8 mouse cellular contexts compared by ENCODE assay signal in the genomic region with DNA sequence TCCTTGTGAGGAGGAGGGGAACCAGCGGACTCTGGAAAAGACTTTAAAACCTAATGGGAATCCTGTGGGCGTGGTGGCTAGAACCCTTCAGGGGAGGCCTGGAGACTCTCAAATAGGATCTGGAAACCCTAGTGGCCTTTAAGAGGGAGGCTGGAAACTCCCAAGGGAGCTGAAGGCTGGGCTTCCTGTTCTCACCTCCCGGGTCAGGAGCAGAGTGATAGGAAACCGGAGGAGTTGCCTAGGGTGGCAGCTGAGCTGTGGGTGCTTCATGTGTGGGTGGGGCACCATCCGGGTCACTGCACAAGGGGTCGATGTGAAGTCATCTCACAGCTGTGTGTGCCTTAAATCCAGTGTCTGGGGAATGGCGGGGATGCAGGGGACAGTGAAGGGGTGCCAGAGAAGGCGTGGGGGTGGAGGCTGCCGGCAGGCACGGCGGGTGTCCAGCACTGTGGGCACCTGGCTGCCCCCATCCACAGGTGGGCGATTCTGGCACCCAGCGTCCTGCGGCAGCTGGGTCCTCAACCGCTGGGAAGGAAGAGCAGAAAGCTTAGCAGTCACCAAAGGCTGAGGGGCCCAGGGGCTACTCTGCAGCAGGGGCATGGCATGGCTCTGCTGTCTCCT. TPM values are rescaled to one million over a fixed set of nuclear protein-coding genes. Genes with fewer than 3 reads are reported as not detected.
A peak's percentile ranks its signal among the peaks of the same experiment; 100 is the strongest.
DNase-seq lines count a peak whose midpoint lies in the region; ATAC-seq and TF ChIP-seq lines count a peak whose summit lies in the region.

No protein-coding gene starts in this region.

- no peak for TF ChIP-seq CTCF in ES-Bruce4 (IDR thresholded peaks at IDR 0.05; ENCODE audit: low read depth, low read length)

- H3K9ac ChIP-seq in ES-Bruce4 (ENCODE audit: low read depth, poor library complexity, severe bottlenecking), result peak overlapping the region; percentile 13
- 0 out of 2 replicates have a peak overlapping the region, but pooled peaks have one; percentile 38 for H3K9ac ChIP-seq in heart, embryonic 12.5 days
- H3K9ac ChIP-seq in neural tube, embryonic 15.5 days (replicated peaks), result no peak overlapping the region

- DNase-seq in adrenal gland, adult 2 months, result peak; percentile 71
- no peak for DNase-seq in adrenal gland, adult 8-10 months
- peak; percentile 58 to 75 for DNase-seq in kidney, postnatal 4 days
- no peak for DNase-seq in layer of hippocampus, adult 18-20 months (ENCODE audit: low spot score in 2 of 2)
- no peak for DNase-seq in testis, postnatal 14 days (ENCODE audit: low spot score)

- H3K4me3 ChIP-seq in ES-Bruce4 (ENCODE audit: low read depth, low read length), result no peak overlapping the region
- no peak overlapping the region for H3K4me3 ChIP-seq in heart, embryonic 12.5 days
- no peak overlapping the region for H3K4me3 ChIP-seq in neural tube, embryonic 15.5 days (replicated peaks)

- ATAC-seq in heart, embryonic 12.5 days (ENCODE audit: insufficient number of reproducible peaks, low FRiP score), result no peak
- ATAC-seq in neural tube, embryonic 15.5 days (ENCODE audit: low FRiP score), result no peak

- H3K4me1 ChIP-seq in ES-Bruce4 (ENCODE audit: control insufficient read depth, insufficient read depth, low read length), result peaks cover 8% of the 10 kb centered on the region
- peaks cover 50% of the 10 kb centered on the region for H3K4me1 ChIP-seq in heart, embryonic 12.5 days (replicated peaks)
- peaks cover 37% of the 10 kb centered on the region for H3K4me1 ChIP-seq in neural tube, embryonic 15.5 days

- H3K4me2 ChIP-seq in heart, embryonic 12.5 days, result peak overlapping the region; percentile 30
- H3K4me2 ChIP-seq in neural tube, embryonic 15.5 days, result no peak overlapping the region

- no peak for TF ChIP-seq POLR2A in ES-Bruce4 (IDR thresholded peaks at IDR 0.05; ENCODE audit: insufficient read depth, low read length)

- peaks cover 9% of the 10 kb centered on the region for H3K36me3 ChIP-seq in ES-Bruce4 (ENCODE audit: control insufficient read depth, insufficient read depth, low read length, poor library complexity, severe bottlenecking)
- H3K36me3 ChIP-seq in heart, embryonic 12.5 days, result peaks cover 10% of the 10 kb centered on the region
- H3K36me3 ChIP-seq in neural tube, embryonic 15.5 days, result peaks cover 9% of the 10 kb centered on the region

- no peak for TF ChIP-seq EP300 in ES-Bruce4 (IDR thresholded peaks at IDR 0.05; ENCODE audit: insufficient read depth, low read depth, low read length)

- H3K9me3 ChIP-seq in ES-Bruce4 (replicated peaks; ENCODE audit: control insufficient read depth, insufficient read depth, low read length, poor library complexity, severe bottlenecking), result no peaks in the 10 kb centered on the region
- H3K9me3 ChIP-seq in heart, embryonic 12.5 days (replicated peaks), result no peaks in the 10 kb centered on the region
- H3K9me3 ChIP-seq in neural tube, embryonic 15.5 days (replicated peaks), result no peaks in the 10 kb centered on the region

- peak overlapping the region; percentile 34 for H3K27ac ChIP-seq in ES-Bruce4 (ENCODE audit: insufficient read depth, low read length)
- peak overlapping the region; percentile 80 for H3K27ac ChIP-seq in heart, embryonic 12.5 days (ENCODE audit: poor library complexity, severe bottlenecking)
- H3K27ac ChIP-seq in neural tube, embryonic 15.5 days (replicated peaks), result no peak overlapping the region

- no peaks in the 10 kb centered on the region for H3K27me3 ChIP-seq in ES-Bruce4 (ENCODE audit: control insufficient read depth, insufficient read depth, low read length, poor library complexity, severe bottlenecking)
- no peaks in the 10 kb centered on the region for H3K27me3 ChIP-seq in heart, embryonic 12.5 days (replicated peaks)
- no peaks in the 10 kb centered on the region for H3K27me3 ChIP-seq in neural tube, embryonic 15.5 days (replicated peaks)

- WGBS in heart, embryonic 12.5 days, result 16% methylated on average over 15 of the region's 15 CpGs
- WGBS in neural tube, embryonic 15.5 days, result 25% methylated on average over 15 of the region's 15 CpGs

RNA-seq across cellular contexts. Expression of a gene that starts 10.1 kb away (rescaled TPM):
- total RNA-seq in adrenal gland, adult 2 months (2021), result 10 to 100 TPM; 15.6 to 26.7 TPM
- 58.3 and 77.4 TPM in 2 replicates for polyA plus RNA-seq in adrenal gland, adult 2 months (2012; rRNA removed)
- total RNA-seq in adrenal gland, adult 8-10 months (2022), result 10 to 100 TPM; 23.1 to 32.0 (median 29.0) TPM
- 14.8 and 16.3 TPM in 2 replicates for polyA plus RNA-seq in ES-Bruce4 (2011; ENCODE audit: insufficient read depth, insufficient read length, low read depth, missing spikeins)
- polyA plus RNA-seq in heart, embryonic 12.5 days (2016; fragmentation: Nextera tagmentation; extraction: Ambion mirVana), result 11.6 and 12.8 TPM in 2 replicates
- 10 to 100 TPM; 30.4 to 36.1 TPM for total RNA-seq in layer of hippocampus, adult 18-20 months (2021)
- polyA plus RNA-seq in neural tube, embryonic 15.5 days (2015; fragmentation: Nextera tagmentation; extraction: Ambion mirVana), result 15.4 and 17.1 TPM in 2 replicates

RNA-seq across cellular contexts. Expression of a gene that starts 12.2 kb away (rescaled TPM):
- 10 to 100 TPM in 1 of 2 experiments, 1 to 10 TPM in 1; 9.9 to 16.4 TPM for total RNA-seq in adrenal gland, adult 2 months (2021)
- 44.9 and 54.6 TPM in 2 replicates for polyA plus RNA-seq in adrenal gland, adult 2 months (2012; rRNA removed)
- 10 to 100 TPM; 13.5 to 24.7 (median 20.6) TPM for total RNA-seq in adrenal gland, adult 8-10 months (2022)
- polyA plus RNA-seq in ES-Bruce4 (2011; ENCODE audit: insufficient read depth, insufficient read length, low read depth, missing spikeins), result 7.0 and 7.1 TPM in 2 replicates
- 2.7 and 3.8 TPM in 2 replicates for polyA plus RNA-seq in heart, embryonic 12.5 days (2016; fragmentation: Nextera tagmentation; extraction: Ambion mirVana)
- 10 to 100 TPM; 48.4 to 49.2 TPM for total RNA-seq in layer of hippocampus, adult 18-20 months (2021)
- polyA plus RNA-seq in neural tube, embryonic 15.5 days (2015; fragmentation: Nextera tagmentation; extraction: Ambion mirVana), result 5.7 and 6.8 TPM in 2 replicates

RNA-seq across cellular contexts. Expression of a gene that starts 13.6 kb away (rescaled TPM):
- total RNA-seq in adrenal gland, adult 2 months (2021), result 100 to 1,000 TPM; 198 to 219 TPM
- polyA plus RNA-seq in adrenal gland, adult 2 months (2012; rRNA removed), result 559 and 580 TPM in 2 replicates
- 100 to 1,000 TPM; 195 to 255 (median 230) TPM for total RNA-seq in adrenal gland, adult 8-10 months (2022)
- polyA plus RNA-seq in ES-Bruce4 (2011; ENCODE audit: insufficient read depth, insufficient read length, low read depth, missing spikeins), result 4.0 and 4.4 TPM in 2 replicates
- polyA plus RNA-seq in heart, embryonic 12.5 days (2016; fragmentation: Nextera tagmentation; extraction: Ambion mirVana), result 184 and 202 TPM in 2 replicates
- 1 to 10 TPM; 7.4 to 7.9 TPM for total RNA-seq in layer of hippocampus, adult 18-20 months (2021)
- polyA plus RNA-seq in neural tube, embryonic 15.5 days (2015; fragmentation: Nextera tagmentation; extraction: Ambion mirVana), result 9.5 and 21.1 TPM in 2 replicates

RNA-seq across cellular contexts. Expression of a gene that starts 27.5 kb away (rescaled TPM):
- not detected for total RNA-seq in adrenal gland, adult 2 months (2021)
- not detected in 2 replicates for polyA plus RNA-seq in adrenal gland, adult 2 months (2012; rRNA removed)
- not detected for total RNA-seq in adrenal gland, adult 8-10 months (2022)
- polyA plus RNA-seq in ES-Bruce4 (2011; ENCODE audit: insufficient read depth, insufficient read length, low read depth, missing spikeins), result 4.3 and 4.9 TPM in 2 replicates
- polyA plus RNA-seq in heart, embryonic 12.5 days (2016; fragmentation: Nextera tagmentation; extraction: Ambion mirVana), result 0.83 and 1.4 TPM in 2 replicates
- total RNA-seq in layer of hippocampus, adult 18-20 months (2021), result not detected
- polyA plus RNA-seq in neural tube, embryonic 15.5 days (2015; fragmentation: Nextera tagmentation; extraction: Ambion mirVana), result 0.13 TPM in 2 replicates

RNA-seq across cellular contexts. Expression of a gene that starts 29.0 kb away (rescaled TPM):
- total RNA-seq in adrenal gland, adult 2 months (2021), result 10 to 100 TPM; 54.7 to 76.7 TPM
- polyA plus RNA-seq in adrenal gland, adult 2 months (2012; rRNA removed), result 129 and 149 TPM in 2 replicates
- total RNA-seq in adrenal gland, adult 8-10 months (2022), result 10 to 100 TPM; 51.7 to 65.2 (median 57.9) TPM
- polyA plus RNA-seq in ES-Bruce4 (2011; ENCODE audit: insufficient read depth, insufficient read length, low read depth, missing spikeins), result 37.5 and 38.2 TPM in 2 replicates
- 85.4 and 89.9 TPM in 2 replicates for polyA plus RNA-seq in heart, embryonic 12.5 days (2016; fragmentation: Nextera tagmentation; extraction: Ambion mirVana)
- total RNA-seq in layer of hippocampus, adult 18-20 months (2021), result 10 to 100 TPM; 82.5 to 91.6 TPM
- 223 and 252 TPM in 2 replicates for polyA plus RNA-seq in neural tube, embryonic 15.5 days (2015; fragmentation: Nextera tagmentation; extraction: Ambion mirVana)

Comparison
In these comparisons a context has a peak if more than half of its experiments do, and no peak if none do; other contexts are left out.
1. DNase-seq: peak in adrenal gland, adult 2 months (single experiment) and kidney, postnatal 4 days (2 of 2); none in adrenal gland, adult 8-10 months (single experiment), layer of hippocampus, adult 18-20 months (0 of 2) and testis, postnatal 14 days (single experiment).